Mouse (Mus musculus) small intestine, adult 2 months (tissue): Measurements from ENCODE around the gene Larp6.

ENCODE experiments used
- CTCF ChIP-seq: fragments of 200-500 bp; IDR thresholded peaks from 2 replicates; pipeline ENCODE4 v1.5.1; 2012; ENCODE audit warnings: low read depth, mild to moderate bottlenecking, control low read depth, inconsistent platforms, low read length, moderate library complexity, mixed read lengths; ENCODE audit not compliant: insufficient replicate concordance, insufficient read length; ENCODE audit errors: extremely low read depth
- POLR2A ChIP-seq: fragments of 200-500 bp; IDR thresholded peaks from 2 replicates; pipeline ENCODE4 v1.6.1; 2012; ENCODE audit warnings: low read depth, mild to moderate bottlenecking, control low read depth, inconsistent platforms, low read length, moderate library complexity

DNA sequence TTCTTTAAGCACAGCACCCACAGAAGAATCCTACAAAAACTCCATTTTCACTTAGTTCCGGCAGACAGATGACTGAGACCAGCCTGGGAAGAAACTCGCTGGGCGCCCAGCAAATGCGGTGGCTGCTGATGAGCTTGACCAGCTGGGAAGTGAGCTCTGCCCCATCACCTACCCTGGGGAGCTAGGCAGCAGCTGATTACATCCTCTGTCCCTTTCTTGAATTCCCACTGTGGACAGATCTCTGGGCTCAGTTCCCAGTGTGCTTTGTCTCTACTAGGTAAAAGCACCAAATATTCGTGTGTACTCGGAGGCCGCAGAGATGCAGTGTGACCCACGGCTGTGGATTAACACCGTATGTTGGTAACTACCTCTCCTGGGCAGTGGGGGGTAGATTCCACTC is 55.6 kb downstream of the Larp6 start:
- TF ChIP-seq POLR2A (no peak), CTCF (no peak)
